Mouse (Mus musculus) embryo, embryonic 10 days (tissue): ENCODE measurements around the gene Tmem258.

ENCODE experiments used
- DNase-seq: peaks from one replicate; pipeline ENCODE4 v3.0.0-alpha.2; 2015; ENCODE audit warnings: low spot score

Gene Tmem258

GRCm38 (mm10) chr19:10185876-10186275 lies 17.9 kb upstream of the Tmem258 start:
- DNase-seq, result no peak

- no peak for DNase-seq
These were observed 17.2 kb upstream of the Tmem258 start for GRCm38 (mm10) chr19:10186569-10186968.

GRCm38 (mm10) chr19:10188281-10188811 lies 15.5 kb upstream of the Tmem258 start:
- DNase-seq, result no peak

- DNase-seq, result no peak
These were observed 14.8 kb upstream of the Tmem258 start for GRCm38 (mm10) chr19:10189022-10189421.

GRCm38 (mm10) chr19:10189940-10190339 lies 13.9 kb upstream of the Tmem258 start:
- DNase-seq, result no peak

- DNase-seq, result peak; percentile 83
These were observed 13.0 kb upstream of the Tmem258 start for GRCm38 (mm10) chr19:10190796-10191195.

- no peak for DNase-seq
These were observed 12.5 kb upstream of the Tmem258 start for GRCm38 (mm10) chr19:10191326-10191725.

GRCm38 (mm10) chr19:10194337-10194736 lies 9.5 kb upstream of the Tmem258 start:
- DNase-seq, result no peak

- no peak for DNase-seq
These were observed 8.6 kb upstream of the Tmem258 start for GRCm38 (mm10) chr19:10195252-10195651.

- no peak for DNase-seq
These were observed 6.7 kb upstream of the Tmem258 start for GRCm38 (mm10) chr19:10197130-10197529.

GRCm38 (mm10) chr19:10198286-10198685 lies 5.5 kb upstream of the Tmem258 start:
- DNase-seq, result no peak

GRCm38 (mm10) chr19:10198723-10199122 lies 5.1 kb upstream of the Tmem258 start:
- peak; percentile 95 for DNase-seq

GRCm38 (mm10) chr19:10203146-10203847 lies 517 bp upstream of the Tmem258 start:
- no peak for DNase-seq

GRCm38 (mm10) chr19:10204616-10205001 lies 795 bp downstream of the Tmem258 start:
- peak; percentile 70 for DNase-seq

- DNase-seq, result no peak
These were observed 1.2 kb downstream of the Tmem258 start for GRCm38 (mm10) chr19:10205051-10205450.

GRCm38 (mm10) chr19:10208851-10209250 lies 5.0 kb downstream of the Tmem258 start:
- no peak for DNase-seq

- DNase-seq, result no peak
These were observed 7.1 kb downstream of the Tmem258 start for GRCm38 (mm10) chr19:10210885-10211284.

GRCm38 (mm10) chr19:10213796-10214471 lies 10.1 kb downstream of the Tmem258 start:
- no peak for DNase-seq

- DNase-seq, result no peak
These were observed 12.3 kb downstream of the Tmem258 start for GRCm38 (mm10) chr19:10216101-10216500.

- DNase-seq, result peak; percentile 51
These were observed 15.3 kb downstream of the Tmem258 start for GRCm38 (mm10) chr19:10219108-10219507.

GRCm38 (mm10) chr19:10219593-10219992 lies 15.8 kb downstream of the Tmem258 start:
- DNase-seq, result no peak

GRCm38 (mm10) chr19:10221585-10221984 lies 17.8 kb downstream of the Tmem258 start:
- peak; percentile 81 for DNase-seq

- DNase-seq, result peak; percentile 45
These were observed 18.8 kb downstream of the Tmem258 start for GRCm38 (mm10) chr19:10222656-10223055.
